Mouse (Mus musculus) midbrain, embryonic 16.5 days (tissue): ENCODE data around the gene Cables2. TPM values are rescaled to one million over a fixed set of nuclear protein-coding genes. Genes with fewer than 3 reads are reported as not detected.

Experiments
- ATAC-seq: fragments of 200-750 bp; cut with Nextera tagmentation; 2 replicates; pipeline ENCODE4 v1.8.0; 2017; ENCODE audit warnings: moderate TSS enrichment
- H3K27ac ChIP-seq: fragments of 300-500 bp; sonication (generic); 2 replicates; pipeline ENCODE4 v1.5.1; 2014; ENCODE audit warnings: mild to moderate bottlenecking, low read length, mixed read lengths
- H3K27me3 ChIP-seq: fragments of 300-500 bp; sonication (generic); 2 replicates; pipeline ENCODE4 v1.6.1; 2014; ENCODE audit warnings: low read depth, low read length, mixed read lengths; ENCODE audit not compliant: control insufficient read depth, insufficient read depth
- H3K36me3 ChIP-seq: fragments of 300-500 bp; sonication (generic); 2 replicates; pipeline ENCODE4 v1.6.1; 2014; ENCODE audit warnings: mild to moderate bottlenecking, low read length, moderate library complexity, mixed read lengths; ENCODE audit not compliant: control insufficient read depth, insufficient read depth
- H3K4me1 ChIP-seq: fragments of 300-500 bp; sonication (generic); 2 replicates; pipeline ENCODE4 v1.6.1; 2014; ENCODE audit warnings: mild to moderate bottlenecking, low read length, mixed read lengths; ENCODE audit not compliant: control insufficient read depth, insufficient read depth
- H3K4me2 ChIP-seq: fragments of 300-500 bp; sonication (generic); 2 replicates; pipeline ENCODE4 v1.6.1; 2014; ENCODE audit warnings: mild to moderate bottlenecking, low read length, mixed read lengths
- H3K4me3 ChIP-seq: fragments of 300-500 bp; sonication (generic); 2 replicates; pipeline ENCODE4 v1.5.1; 2014; ENCODE audit warnings: low read depth, mild to moderate bottlenecking, low read length, moderate library complexity, mixed read lengths
- H3K9ac ChIP-seq: fragments of 300-500 bp; sonication (generic); 2 replicates; pipeline ENCODE4 v1.6.1; 2014; ENCODE audit warnings: low read depth, low read length, mixed read lengths
- H3K9me3 ChIP-seq: fragments of 300-500 bp; sonication (generic); replicated peaks from 2 replicates; pipeline ENCODE4 v1.6.1; 2014; ENCODE audit warnings: mild to moderate bottlenecking, low read length, mixed read lengths; ENCODE audit not compliant: control insufficient read depth, poor library complexity, severe bottlenecking
- WGBS: fragments of 180-500 bp; shearing (Covaris S2); extraction: QIAGEN DNeasy Blood & Tissue Kit; methylation state at CpG from one replicate; pipeline ENCODE4 v1.1.7; 2014; 5-methylcytosine and 5-hydroxymethylcytosine counted together
- polyA plus RNA-seq: library from polyadenylated mRNA; unstranded; fragments of >200 nt; fragmentation: Nextera tagmentation; extraction: Ambion mirVana; gene quantifications from 2 replicates; pipeline ENCODE4 v1.2.1, GENCODE M21; 2015

The Cables2 gene
- polyA plus RNA-seq, 1 experiment from 2014 or later: 24.2 TPM

GRCm38 (mm10) chr2:180291566-180291965 is 18.3 kb upstream of the Cables2 start:
- H3K4me1 ChIP-seq: no peaks in the 10 kb centered on the region
- H3K27me3 ChIP-seq: no peaks in the 10 kb centered on the region
- no peaks in the 10 kb centered on the region for H3K9me3 ChIP-seq
- H3K27ac ChIP-seq: no peak overlapping the region
- no peak for ATAC-seq
- WGBS: 71% methylated on average over 5 of the region's 5 CpGs
- H3K36me3 ChIP-seq: no peaks in the 10 kb centered on the region
- no peak overlapping the region for H3K4me2 ChIP-seq
- no peak overlapping the region for H3K4me3 ChIP-seq
- H3K9ac ChIP-seq: no peak overlapping the region

GRCm38 (mm10) chr2:180290503-180290902 is 17.2 kb upstream of the Cables2 start:
- Histone ChIP-seq H3K4me2 (no peak overlapping the region), H3K27ac (no peak overlapping the region), H3K36me3 (no peaks in the 10 kb centered on the region), H3K27me3 (no peaks in the 10 kb centered on the region), H3K4me1 (no peaks in the 10 kb centered on the region), H3K4me3 (no peak overlapping the region), H3K9ac (no peak overlapping the region), H3K9me3 (no peaks in the 10 kb centered on the region)
- ATAC-seq: no peak
- 69% methylated on average over 6 of the region's 6 CpGs for WGBS

- H3K4me2 ChIP-seq: no peak within 1 kb of the TSS
- H3K27ac ChIP-seq: no peak within 1 kb of the TSS
Observed at GRCm38 (mm10) chr2:180289440-180290108, 16.3 kb upstream of the Cables2 start, which contains the start of gene Rbbp8nl. Gene Rbbp8nl (minus strand): TSS chr2:180289879.

GRCm38 (mm10) chr2:180288966-180289365 is 15.7 kb upstream of the Cables2 start:
- Histone ChIP-seq H3K9ac (no peak overlapping the region), H3K27me3 (no peaks in the 10 kb centered on the region), H3K4me2 (no peak overlapping the region), H3K36me3 (no peaks in the 10 kb centered on the region), H3K9me3 (no peaks in the 10 kb centered on the region), H3K4me1 (no peaks in the 10 kb centered on the region), H3K27ac (no peak overlapping the region), H3K4me3 (no peak overlapping the region)
- 62% methylated on average over 11 of the region's 11 CpGs for WGBS
- no peak for ATAC-seq

More at GRCm38 (mm10) chr2:180289440-180290108, 16.3 kb upstream of the Cables2 start, which contains the start of gene Rbbp8nl:
- no peaks in the 10 kb centered on the region for H3K27me3 ChIP-seq
- no peak within 1 kb of the TSS for H3K4me3 ChIP-seq
- no peak within 1 kb of the TSS for H3K9ac ChIP-seq
- no peaks in the 10 kb centered on the region for H3K9me3 ChIP-seq
- 42% methylated on average over 16 of the region's 16 CpGs for WGBS
- no peak for ATAC-seq
- H3K36me3 ChIP-seq: no peaks in the 10 kb centered on the region
- H3K4me1 ChIP-seq: no peaks in the 10 kb centered on the region

GRCm38 (mm10) chr2:180279321-180279720 is 6.0 kb upstream of the Cables2 start:
- H3K27me3 ChIP-seq: no peaks in the 10 kb centered on the region; the same call in 1 of the 2 replicates
- no peaks in the 10 kb centered on the region for H3K4me1 ChIP-seq
- H3K4me2 ChIP-seq: no peak overlapping the region
- no peak overlapping the region for H3K4me3 ChIP-seq
- no peaks in the 10 kb centered on the region for H3K9me3 ChIP-seq
- H3K9ac ChIP-seq: no peak overlapping the region
- 90% methylated on average over 8 of the region's 8 CpGs for WGBS
- ATAC-seq: no peak
- H3K27ac ChIP-seq: no peak overlapping the region
- H3K36me3 ChIP-seq: no peaks in the 10 kb centered on the region

GRCm38 (mm10) chr2:180277773-180278320 is 4.6 kb upstream of the Cables2 start:
- no peak overlapping the region for H3K9ac ChIP-seq
- no peaks in the 10 kb centered on the region for H3K9me3 ChIP-seq
- H3K27ac ChIP-seq: no peak overlapping the region
- no peak overlapping the region for H3K4me3 ChIP-seq
- H3K36me3 ChIP-seq: no peaks in the 10 kb centered on the region
- no peaks in the 10 kb centered on the region; the same call in 1 of the 2 replicates for H3K27me3 ChIP-seq
- 69% methylated on average over 8 of the region's 8 CpGs for WGBS
- ATAC-seq: no peak
- peaks cover 2% of the 10 kb centered on the region; the same call in 1 of the 2 replicates for H3K4me1 ChIP-seq
- H3K4me2 ChIP-seq: no peak overlapping the region

GRCm38 (mm10) chr2:180276851-180277259 is 3.6 kb upstream of the Cables2 start:
- ATAC-seq: no peak
- no peak overlapping the region for H3K4me3 ChIP-seq
- 75% methylated on average over 8 of the region's 8 CpGs for WGBS
- H3K36me3 ChIP-seq: no peaks in the 10 kb centered on the region
- no peaks in the 10 kb centered on the region; the same call in 1 of the 2 replicates for H3K27me3 ChIP-seq
- no peaks in the 10 kb centered on the region for H3K9me3 ChIP-seq
- H3K27ac ChIP-seq: no peak overlapping the region
- no peak overlapping the region for H3K4me2 ChIP-seq
- H3K4me1 ChIP-seq: peaks cover 10% of the 10 kb centered on the region
- H3K9ac ChIP-seq: no peak overlapping the region

- Histone ChIP-seq H3K36me3 (no peaks in the 10 kb centered on the region), H3K4me3 (no peak overlapping the region), H3K4me2 (no peak overlapping the region), H3K9me3 (no peaks in the 10 kb centered on the region), H3K27ac (no peak overlapping the region), H3K27me3 (no peaks in the 10 kb centered on the region; the same call in 1 of the 2 replicates), H3K4me1 (peaks cover 15% of the 10 kb centered on the region), H3K9ac (no peak overlapping the region)
- 52% methylated on average over 4 of the region's 4 CpGs for WGBS
- ATAC-seq: no peak
Observed at GRCm38 (mm10) chr2:180276385-180276784, 3.1 kb upstream of the Cables2 start.

- Histone ChIP-seq H3K27ac (no peak overlapping the region), H3K36me3 (no peaks in the 10 kb centered on the region), H3K4me1 (peaks cover 20% of the 10 kb centered on the region), H3K27me3 (no peaks in the 10 kb centered on the region; the same call in 1 of the 2 replicates), H3K4me3 (no peak overlapping the region), H3K9ac (no peak overlapping the region), H3K4me2 (peak overlapping the region; percentile 28), H3K9me3 (no peaks in the 10 kb centered on the region)
- 0 out of 2 replicates have a peak, but pooled peaks have one; percentile 10 for ATAC-seq
- WGBS: 0% methylated on average over 8 of the region's 8 CpGs
Observed at GRCm38 (mm10) chr2:180275836-180276235, 2.5 kb upstream of the Cables2 start.
